Mouse (Mus musculus) hindlimb bud, embryonic 11.5 days (tissue): ENCODE measurements around the gene Gcm1.

Experiments used
- DNase-seq: peaks from one replicate; pipeline ENCODE4 v3.0.0-alpha.2; 2012; ENCODE audit warnings: low read depth, low spot score; ENCODE audit errors: extremely low spot score

Gcm1 gene

GRCm38 (mm10) chr9:78096376-78096775, 44.7 kb downstream of the Gcm1 start:
- no peak for DNase-seq

GRCm38 (mm10) chr9:78100956-78101355, 49.2 kb downstream of the Gcm1 start:
- DNase-seq, result no peak

GRCm38 (mm10) chr9:78101431-78101830, 49.7 kb downstream of the Gcm1 start:
- no peak for DNase-seq

GRCm38 (mm10) chr9:78103965-78104560, 52.3 kb downstream of the Gcm1 start:
- no peak for DNase-seq

GRCm38 (mm10) chr9:78104973-78105372, 53.2 kb downstream of the Gcm1 start:
- no peak for DNase-seq

GRCm38 (mm10) chr9:78105501-78105932, 53.8 kb downstream of the Gcm1 start:
- no peak for DNase-seq

GRCm38 (mm10) chr9:78106821-78107220, 55.1 kb downstream of the Gcm1 start:
- DNase-seq, result no peak

GRCm38 (mm10) chr9:78107582-78107911, 55.8 kb downstream of the Gcm1 start:
- no peak for DNase-seq

GRCm38 (mm10) chr9:78107912-78108795, 56.4 kb downstream of the Gcm1 start:
- DNase-seq, result no peak

- peak; percentile 88 for DNase-seq
Observed at GRCm38 (mm10) chr9:78108796-78109239, 57.1 kb downstream of the Gcm1 start, which contains the start of the genes Fbxo9 and Ick. Gene Fbxo9 (minus strand): TSS chr9:78109065. Gene Ick (plus strand): TSS chr9:78109192.

- no peak for DNase-seq
Observed at GRCm38 (mm10) chr9:78109656-78110055, 57.9 kb downstream of the Gcm1 start.

GRCm38 (mm10) chr9:78111456-78111855, 59.7 kb downstream of the Gcm1 start:
- DNase-seq, result no peak

GRCm38 (mm10) chr9:78112770-78113537, 61.2 kb downstream of the Gcm1 start:
- no peak for DNase-seq

- DNase-seq, result no peak
Observed at GRCm38 (mm10) chr9:78113538-78113885, 61.8 kb downstream of the Gcm1 start.
